Mouse (Mus musculus) central nervous system, embryonic 14 days (tissue): ENCODE measurements around the gene Bad. TPM values are rescaled to one million over a fixed set of nuclear protein-coding genes. Genes with fewer than 3 reads are reported as not detected.

Experiments used
- polyA plus RNA-seq: library from polyadenylated mRNA; depleted of rRNA; stranded (reverse); fragments of >200 nt; gene quantifications from 2 replicates; pipeline ENCODE4 v1.2.3, GENCODE M21; 2012; rRNA removed

Gene Bad
- polyA plus RNA-seq, 1 experiment, result 66.9 TPM

Other genes with a start within 250 kb of the Bad start
- 5.8 and 10.8 TPM in 2 replicates for gene Rps6ka4, start 101.2 kb upstream of the Bad start, polyA plus RNA-seq
- gene Ccdc88b, start 83.7 kb upstream of the Bad start, polyA plus RNA-seq, result 1.2 and 1.5 TPM in 2 replicates
- gene Trmt112, start 32.2 kb upstream of the Bad start, polyA plus RNA-seq, result 154 and 159 TPM in 2 replicates
- 175 and 190 TPM in 2 replicates for gene Prdx5, start 31.8 kb upstream of the Bad start, polyA plus RNA-seq
- gene Esrra, start 20.0 kb upstream of the Bad start, polyA plus RNA-seq, result 32.1 and 36.0 TPM in 2 replicates
- 1.3 and 2.5 TPM in 2 replicates for gene Catsperz, start 16.5 kb upstream of the Bad start, polyA plus RNA-seq
- gene Kcnk4, start 7.3 kb upstream of the Bad start, polyA plus RNA-seq, result 1.2 and 1.7 TPM in 2 replicates
- 68.1 and 72.4 TPM in 2 replicates for gene Gpr137, start 619 bp downstream of the Bad start, polyA plus RNA-seq
- 339 and 374 TPM in 2 replicates for gene Ppp1r14b, start 33.1 kb downstream of the Bad start, polyA plus RNA-seq
- gene Plcb3, start 34.6 kb downstream of the Bad start, polyA plus RNA-seq, result 26.2 and 38.2 TPM in 2 replicates
- gene Fkbp2, start 38.6 kb downstream of the Bad start, polyA plus RNA-seq, result 61.1 and 75.9 TPM in 2 replicates
- gene Vegfb, start 45.8 kb downstream of the Bad start, polyA plus RNA-seq, result 30.0 and 38.5 TPM in 2 replicates
- gene Dnajc4, start 50.7 kb downstream of the Bad start, polyA plus RNA-seq, result 30.4 and 31.6 TPM in 2 replicates
- 16.0 and 16.1 TPM in 2 replicates for gene Nudt22, start 54.3 kb downstream of the Bad start, polyA plus RNA-seq
- 16.4 and 18.5 TPM in 2 replicates for gene Trpt1, start 54.3 kb downstream of the Bad start, polyA plus RNA-seq
- 5.4 and 5.5 TPM in 2 replicates for gene Fermt3, start 77.6 kb downstream of the Bad start, polyA plus RNA-seq
- gene Stip1, start 98.1 kb downstream of the Bad start, polyA plus RNA-seq, result 177 and 196 TPM in 2 replicates
- gene Macrod1, start 114.9 kb downstream of the Bad start, polyA plus RNA-seq, result 5.6 and 9.3 TPM in 2 replicates
- 3.0 and 3.3 TPM in 2 replicates for gene Flrt1, start 163.9 kb downstream of the Bad start, polyA plus RNA-seq